Mouse (Mus musculus): ENCODE results near the gene Dnajc13. TPM values are rescaled to one million over a fixed set of nuclear protein-coding genes. Genes with fewer than 3 reads are reported as not detected.

Gene Dnajc13
- polyA plus RNA-seq, 1 experiment from 2014 or later: 22.8 TPM

GRCm38 (mm10) chr9:104148969-104149368 is 113.8 kb downstream of the Dnajc13 start:
- Histone ChIP-seq H3K27ac (ENCODE audit: low read length) (no peak overlapping the region), H3K9ac (replicated peaks; ENCODE audit: low read depth, low read length) (no peak overlapping the region), H3K9me3 (ENCODE audit: control insufficient read depth, low read length) (no peaks in the 10 kb centered on the region), H3K4me2 (ENCODE audit: low read length) (no peak overlapping the region), H3K36me3 (ENCODE audit: control insufficient read depth, insufficient read depth) (peaks cover 15% of the 10 kb centered on the region), H3K4me1 (replicated peaks; ENCODE audit: control insufficient read depth, insufficient read depth, low read length) (no peaks in the 10 kb centered on the region), H3K27me3 (replicated peaks; ENCODE audit: control insufficient read depth, insufficient read depth, low read length) (no peaks in the 10 kb centered on the region), H3K4me3 (replicated peaks; ENCODE audit: low read length) (no peak overlapping the region)
- ATAC-seq: no peak
- WGBS: 94% methylated on average over 7 of the region's 7 CpGs

- Histone ChIP-seq H3K27me3 (replicated peaks; ENCODE audit: control insufficient read depth, insufficient read depth, low read length) (no peaks in the 10 kb centered on the region), H3K27ac (ENCODE audit: low read length) (no peak overlapping the region), H3K9me3 (ENCODE audit: control insufficient read depth, low read length) (no peaks in the 10 kb centered on the region), H3K4me3 (replicated peaks; ENCODE audit: low read length) (no peak overlapping the region), H3K36me3 (ENCODE audit: control insufficient read depth, insufficient read depth) (peaks cover 5% of the 10 kb centered on the region), H3K4me1 (replicated peaks; ENCODE audit: control insufficient read depth, insufficient read depth, low read length) (no peaks in the 10 kb centered on the region), H3K9ac (replicated peaks; ENCODE audit: low read depth, low read length) (no peak overlapping the region), H3K4me2 (ENCODE audit: low read length) (no peak overlapping the region)
- WGBS: 90% methylated on average over 7 of the region's 7 CpGs
- ATAC-seq: no peak
Measured at GRCm38 (mm10) chr9:104146683-104147082, 116.0 kb downstream of the Dnajc13 start.

- H3K9me3 ChIP-seq (ENCODE audit: control insufficient read depth, low read length): no peaks in the 10 kb centered on the region
- 81% methylated on average over 8 of the region's 8 CpGs for WGBS
- H3K4me1 ChIP-seq (replicated peaks; ENCODE audit: control insufficient read depth, insufficient read depth, low read length): no peaks in the 10 kb centered on the region
- no peak overlapping the region for H3K27ac ChIP-seq (ENCODE audit: low read length)
- no peak for ATAC-seq
- H3K9ac ChIP-seq (replicated peaks; ENCODE audit: low read depth, low read length): no peak overlapping the region
- H3K27me3 ChIP-seq (replicated peaks; ENCODE audit: control insufficient read depth, insufficient read depth, low read length): no peaks in the 10 kb centered on the region
- no peak overlapping the region for H3K4me3 ChIP-seq (replicated peaks; ENCODE audit: low read length)
- no peak overlapping the region for H3K4me2 ChIP-seq (ENCODE audit: low read length)
- H3K36me3 ChIP-seq (ENCODE audit: control insufficient read depth, insufficient read depth): no peaks in the 10 kb centered on the region
Measured at GRCm38 (mm10) chr9:104144314-104144996, 118.3 kb downstream of the Dnajc13 start.

- no peak for ATAC-seq
- H3K4me3 ChIP-seq (replicated peaks; ENCODE audit: low read length): no peak overlapping the region
- 89% methylated on average over 14 of the region's 14 CpGs for WGBS
- no peaks in the 10 kb centered on the region for H3K36me3 ChIP-seq (ENCODE audit: control insufficient read depth, insufficient read depth)
- H3K9ac ChIP-seq (replicated peaks; ENCODE audit: low read depth, low read length): no peak overlapping the region
- no peaks in the 10 kb centered on the region for H3K27me3 ChIP-seq (replicated peaks; ENCODE audit: control insufficient read depth, insufficient read depth, low read length)
- H3K9me3 ChIP-seq (ENCODE audit: control insufficient read depth, low read length): no peaks in the 10 kb centered on the region
- H3K4me2 ChIP-seq (ENCODE audit: low read length): no peak overlapping the region
- no peak overlapping the region for H3K27ac ChIP-seq (ENCODE audit: low read length)
- H3K4me1 ChIP-seq (replicated peaks; ENCODE audit: control insufficient read depth, insufficient read depth, low read length): no peaks in the 10 kb centered on the region
Measured at GRCm38 (mm10) chr9:104142805-104143204, 119.9 kb downstream of the Dnajc13 start.

- no peak for ATAC-seq
- H3K36me3 ChIP-seq (ENCODE audit: control insufficient read depth, insufficient read depth): no peaks in the 10 kb centered on the region
- H3K27ac ChIP-seq (ENCODE audit: low read length): no peak overlapping the region
- no peak overlapping the region for H3K4me3 ChIP-seq (replicated peaks; ENCODE audit: low read length)
- H3K4me2 ChIP-seq (ENCODE audit: low read length): no peak overlapping the region
- H3K9me3 ChIP-seq (ENCODE audit: control insufficient read depth, low read length): no peaks in the 10 kb centered on the region
- H3K27me3 ChIP-seq (replicated peaks; ENCODE audit: control insufficient read depth, insufficient read depth, low read length): no peaks in the 10 kb centered on the region
- no peaks in the 10 kb centered on the region for H3K4me1 ChIP-seq (replicated peaks; ENCODE audit: control insufficient read depth, insufficient read depth, low read length)
- 89% methylated on average over 6 of the region's 6 CpGs for whole genome bisulfite sequencing
- H3K9ac ChIP-seq (replicated peaks; ENCODE audit: low read depth, low read length): no peak overlapping the region
Measured at GRCm38 (mm10) chr9:104140351-104140750, 122.4 kb downstream of the Dnajc13 start.

GRCm38 (mm10) chr9:104130141-104130755 is 132.5 kb downstream of the Dnajc13 start:
- Histone ChIP-seq H3K9ac (replicated peaks; ENCODE audit: low read depth, low read length) (no peak overlapping the region), H3K27me3 (replicated peaks; ENCODE audit: control insufficient read depth, insufficient read depth, low read length) (no peaks in the 10 kb centered on the region), H3K4me2 (ENCODE audit: low read length) (no peak overlapping the region), H3K36me3 (ENCODE audit: control insufficient read depth, insufficient read depth) (no peaks in the 10 kb centered on the region), H3K9me3 (ENCODE audit: control insufficient read depth, low read length) (no peaks in the 10 kb centered on the region), H3K4me1 (replicated peaks; ENCODE audit: control insufficient read depth, insufficient read depth, low read length) (peaks cover 11% of the 10 kb centered on the region), H3K4me3 (replicated peaks; ENCODE audit: low read length) (no peak overlapping the region), H3K27ac (ENCODE audit: low read length) (no peak overlapping the region)
- no peak for ATAC-seq
- 93% methylated on average over 9 of the region's 9 CpGs for WGBS

- H3K9me3 ChIP-seq (ENCODE audit: control insufficient read depth, low read length): no peaks in the 10 kb centered on the region
- WGBS: 7% methylated on average over 2 of the region's 2 CpGs
- H3K27me3 ChIP-seq (replicated peaks; ENCODE audit: control insufficient read depth, insufficient read depth, low read length): no peaks in the 10 kb centered on the region
- no peak overlapping the region for H3K4me2 ChIP-seq (ENCODE audit: low read length)
- peak; percentile 57; the same call in 1 of the 2 replicates for ATAC-seq
- H3K27ac ChIP-seq (ENCODE audit: low read length): peak overlapping the region; percentile 71
- H3K9ac ChIP-seq (replicated peaks; ENCODE audit: low read depth, low read length): no peak overlapping the region
- peaks cover 19% of the 10 kb centered on the region for H3K4me1 ChIP-seq (replicated peaks; ENCODE audit: control insufficient read depth, insufficient read depth, low read length)
- no peaks in the 10 kb centered on the region for H3K36me3 ChIP-seq (ENCODE audit: control insufficient read depth, insufficient read depth)
- H3K4me3 ChIP-seq (replicated peaks; ENCODE audit: low read length): no peak overlapping the region
Measured at GRCm38 (mm10) chr9:104128110-104128509, 134.6 kb downstream of the Dnajc13 start.

GRCm38 (mm10) chr9:104126833-104127232 is 135.9 kb downstream of the Dnajc13 start, which contains the start of gene Ackr4:
Gene Ackr4 (minus strand): TSS chr9:104126933.
- no peaks in the 10 kb centered on the region for H3K9me3 ChIP-seq (ENCODE audit: control insufficient read depth, low read length)
- peaks cover 19% of the 10 kb centered on the region for H3K4me1 ChIP-seq (replicated peaks; ENCODE audit: control insufficient read depth, insufficient read depth, low read length)
- no peaks in the 10 kb centered on the region for H3K36me3 ChIP-seq (ENCODE audit: control insufficient read depth, insufficient read depth)
- peak within 1 kb of the TSS; percentile 71 for H3K27ac ChIP-seq (ENCODE audit: low read length)
- no peaks in the 10 kb centered on the region for H3K27me3 ChIP-seq (replicated peaks; ENCODE audit: control insufficient read depth, insufficient read depth, low read length)
- no peak within 1 kb of the TSS for H3K4me2 ChIP-seq (ENCODE audit: low read length)
- no peak within 1 kb of the TSS for H3K4me3 ChIP-seq (replicated peaks; ENCODE audit: low read length)
- WGBS: 73% methylated on average over 3 of the region's 3 CpGs
- no peak within 1 kb of the TSS for H3K9ac ChIP-seq (replicated peaks; ENCODE audit: low read depth, low read length)
- ATAC-seq: no peak

GRCm38 (mm10) chr9:104123622-104124021 is 139.1 kb downstream of the Dnajc13 start:
- Histone ChIP-seq H3K9me3 (ENCODE audit: control insufficient read depth, low read length) (no peaks in the 10 kb centered on the region), H3K4me1 (replicated peaks; ENCODE audit: control insufficient read depth, insufficient read depth, low read length) (peaks cover 18% of the 10 kb centered on the region), H3K4me3 (replicated peaks; ENCODE audit: low read length) (no peak overlapping the region), H3K9ac (replicated peaks; ENCODE audit: low read depth, low read length) (no peak overlapping the region), H3K36me3 (ENCODE audit: control insufficient read depth, insufficient read depth) (no peaks in the 10 kb centered on the region), H3K27ac (ENCODE audit: low read length) (no peak overlapping the region; the same call in 1 of the 2 replicates), H3K4me2 (ENCODE audit: low read length) (no peak overlapping the region), H3K27me3 (replicated peaks; ENCODE audit: control insufficient read depth, insufficient read depth, low read length) (no peaks in the 10 kb centered on the region)
- WGBS: 20% methylated on average over 5 of the region's 5 CpGs
- ATAC-seq: no peak

All from forebrain, embryonic 16.5 days (tissue).